Mouse (Mus musculus) midbrain, embryonic 10.5 days (tissue): ENCODE results near the gene Gimap5. TPM values are rescaled to one million over a fixed set of nuclear protein-coding genes. Genes with fewer than 3 reads are reported as not detected.

Experiments
- DNase-seq: peaks from one replicate; pipeline ENCODE4 v3.0.0-alpha.2; 2017; ENCODE audit warnings: low spot score
- H3K27ac ChIP-seq: fragments of 300-500 bp; sonication (generic); replicated peaks from 2 replicates; pipeline ENCODE4 v1.5.1; 2016; ENCODE audit warnings: mild to moderate bottlenecking
- H3K27me3 ChIP-seq: fragments of 300-500 bp; sonication (generic); 2 replicates; pipeline ENCODE4 v1.6.1; 2016; ENCODE audit warnings: low read depth, mild to moderate bottlenecking; ENCODE audit not compliant: poor library complexity, severe bottlenecking
- H3K36me3 ChIP-seq: fragments of 300-500 bp; sonication (generic); 2 replicates; pipeline ENCODE4 v1.6.1; 2016; ENCODE audit warnings: mild to moderate bottlenecking, moderate library complexity
- H3K4me1 ChIP-seq: fragments of 300-500 bp; sonication (generic); 2 replicates; pipeline ENCODE4 v1.6.1; 2016
- H3K4me3 ChIP-seq: fragments of 300-500 bp; sonication (generic); 2 replicates; pipeline ENCODE4 v1.5.1; 2016; ENCODE audit warnings: mild to moderate bottlenecking, moderate library complexity
- H3K9me3 ChIP-seq: fragments of 300-500 bp; sonication (generic); replicated peaks from 2 replicates; pipeline ENCODE4 v1.6.1; 2016; ENCODE audit warnings: mild to moderate bottlenecking
- WGBS: fragments of 180-500 bp; shearing (Covaris S2); methylation state at CpG from one replicate; pipeline ENCODE4 v1.1.7; 2016; 5-methylcytosine and 5-hydroxymethylcytosine counted together
- polyA plus RNA-seq: library from polyadenylated mRNA; unstranded; fragments of >200 nt; fragmentation: Nextera tagmentation; extraction: Ambion mirVana; gene quantifications from 2 replicates; pipeline ENCODE4 v1.2.1, GENCODE M21; 2016

The Gimap5 gene
- polyA plus RNA-seq, 1 experiment from 2014 or later: 0.96 TPM

DNA sequence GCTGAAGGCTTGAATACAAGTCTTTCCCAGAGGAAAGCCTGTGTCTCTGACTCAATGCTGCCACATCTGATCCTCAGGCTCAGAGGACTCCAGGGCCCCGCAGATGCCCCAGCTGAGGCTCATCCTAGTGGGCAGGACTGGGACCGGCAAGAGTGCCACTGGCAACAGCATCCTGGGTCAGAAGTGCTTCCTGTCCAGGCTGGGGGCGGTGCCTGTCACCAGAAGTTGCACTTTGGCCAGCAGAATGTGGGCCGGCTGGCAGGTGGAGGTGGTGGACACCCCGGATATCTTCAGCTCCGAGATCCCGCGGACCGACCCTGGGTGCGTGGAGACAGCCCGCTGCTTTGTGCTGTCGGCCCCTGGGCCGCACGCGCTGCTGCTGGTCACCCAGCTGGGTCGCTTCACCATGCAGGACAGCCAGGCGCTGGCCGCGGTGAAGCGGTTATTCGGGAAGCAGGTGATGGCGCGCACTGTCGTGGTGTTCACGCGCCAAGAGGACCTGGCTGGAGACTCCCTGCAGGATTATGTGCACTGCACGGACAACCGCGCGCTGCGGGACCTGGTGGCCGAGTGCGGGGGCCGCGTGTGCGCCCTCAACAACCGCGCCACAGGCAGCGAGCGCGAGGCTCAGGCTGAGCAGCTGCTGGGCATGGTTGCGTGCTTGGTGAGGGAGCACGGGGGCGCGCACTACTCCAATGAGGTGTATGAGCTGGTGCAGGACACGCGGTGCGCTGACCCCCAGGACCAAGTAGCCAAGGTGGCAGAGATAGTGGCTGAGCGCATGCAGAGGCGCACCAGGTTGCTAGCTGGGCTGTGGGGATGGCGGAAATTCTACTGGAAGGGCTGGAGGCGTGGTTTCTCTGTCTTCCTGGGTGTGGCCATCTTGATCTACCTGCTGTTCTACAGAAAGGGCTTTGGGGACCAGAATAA, 3.3 kb upstream of the Gimap5 start:
- H3K4me1 ChIP-seq: peaks cover 29% of the 10 kb centered on the region
- H3K27ac ChIP-seq: no peak overlapping the region; the same call in 1 of the 2 replicates
- no peaks in the 10 kb centered on the region for H3K9me3 ChIP-seq
- peaks cover 47% of the 10 kb centered on the region for H3K27me3 ChIP-seq
- peak overlapping the region; percentile 57 for H3K4me3 ChIP-seq
- DNase-seq: peak; percentile 39
- WGBS: 2% methylated on average over 52 of the region's 52 CpGs
- no peaks in the 10 kb centered on the region for H3K36me3 ChIP-seq

GRCm38 (mm10) chr6:48745490-48745889, 507 bp upstream of the Gimap5 start:
- Histone ChIP-seq H3K36me3 (no peaks in the 10 kb centered on the region), H3K4me3 (no peak overlapping the region), H3K4me1 (peaks cover 25% of the 10 kb centered on the region), H3K27me3 (peaks cover 44% of the 10 kb centered on the region), H3K27ac (no peak overlapping the region), H3K9me3 (no peaks in the 10 kb centered on the region)
- 62% methylated on average over 2 of the region's 2 CpGs for WGBS
- DNase-seq: no peak

GRCm38 (mm10) chr6:48747091-48747966, 1.3 kb downstream of the Gimap5 start:
- Histone ChIP-seq H3K36me3 (no peaks in the 10 kb centered on the region), H3K4me1 (peaks cover 8% of the 10 kb centered on the region), H3K27ac (no peak overlapping the region), H3K27me3 (peaks cover 31% of the 10 kb centered on the region), H3K4me3 (no peak overlapping the region), H3K9me3 (no peaks in the 10 kb centered on the region)
- no peak for DNase-seq
- 83% methylated on average over 7 of the region's 7 CpGs for WGBS

GRCm38 (mm10) chr6:48763567-48764270, 17.7 kb downstream of the Gimap5 start:
- no peak overlapping the region for H3K4me3 ChIP-seq
- WGBS: 95% methylated on average over 7 of the region's 7 CpGs
- H3K27me3 ChIP-seq: no peaks in the 10 kb centered on the region
- no peak overlapping the region for H3K27ac ChIP-seq
- no peaks in the 10 kb centered on the region; the same call in none of the 2 replicates for H3K9me3 ChIP-seq
- H3K4me1 ChIP-seq: no peaks in the 10 kb centered on the region
- DNase-seq: no peak
- H3K36me3 ChIP-seq: no peaks in the 10 kb centered on the region

DNA sequence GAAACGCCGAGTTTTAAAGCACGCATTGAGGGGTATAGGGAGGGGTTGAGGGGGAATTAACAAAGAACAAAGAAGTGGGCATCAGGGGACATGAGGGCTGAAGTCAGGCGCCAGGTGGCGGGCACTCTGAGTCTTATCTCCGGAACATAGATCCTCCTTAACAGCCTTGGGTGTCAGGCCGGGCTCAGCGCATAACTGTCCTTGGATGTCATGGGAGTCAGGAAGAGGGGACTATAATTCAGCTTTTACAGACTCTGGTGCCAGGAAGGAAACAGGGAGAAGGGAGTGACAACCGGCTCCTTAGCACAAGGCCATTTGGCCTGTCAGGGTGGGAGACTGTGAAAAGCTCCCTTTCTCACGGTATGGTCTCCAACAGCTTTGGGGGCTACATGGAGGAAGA, 18.5 kb downstream of the Gimap5 start:
- Histone ChIP-seq H3K36me3 (no peaks in the 10 kb centered on the region), H3K4me3 (no peak overlapping the region), H3K27me3 (no peaks in the 10 kb centered on the region), H3K4me1 (no peaks in the 10 kb centered on the region), H3K27ac (no peak overlapping the region), H3K9me3 (no peaks in the 10 kb centered on the region; the same call in none of the 2 replicates)
- WGBS: 94% methylated on average over 10 of the region's 10 CpGs
- DNase-seq: no peak

GRCm38 (mm10) chr6:48768178-48768869, 22.3 kb downstream of the Gimap5 start:
- no peak overlapping the region for H3K27ac ChIP-seq
- H3K4me3 ChIP-seq: no peak overlapping the region
- 76% methylated on average over 9 of the region's 9 CpGs for WGBS
- H3K9me3 ChIP-seq: no peaks in the 10 kb centered on the region; the same call in none of the 2 replicates
- no peaks in the 10 kb centered on the region for H3K27me3 ChIP-seq
- H3K4me1 ChIP-seq: 0 out of 2 replicates have a peak, but pooled peaks cover 4% of the 10 kb centered on the region
- no peaks in the 10 kb centered on the region for H3K36me3 ChIP-seq
- DNase-seq: no peak

DNA sequence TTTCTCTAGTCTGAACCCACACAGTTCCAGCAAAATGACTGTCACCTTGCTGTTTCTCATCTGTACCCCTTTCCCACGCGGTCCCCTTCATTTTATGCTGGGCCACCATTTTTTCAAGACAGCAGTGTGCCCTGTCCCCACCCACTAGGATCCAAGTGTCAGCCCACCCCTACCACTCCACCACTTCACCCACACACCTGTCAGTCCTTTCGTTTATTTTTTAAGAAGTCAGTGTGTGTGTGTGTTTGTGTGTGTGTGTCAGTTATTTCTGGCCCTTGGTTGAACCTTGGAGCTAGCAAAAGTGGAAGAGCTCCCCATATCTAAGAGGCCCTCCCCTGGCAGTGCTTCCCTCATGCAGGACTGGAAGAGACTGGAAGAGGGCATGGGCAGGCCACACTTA, 22.9 kb downstream of the Gimap5 start:
- H3K27me3 ChIP-seq: no peaks in the 10 kb centered on the region
- 89% methylated on average over 3 of the region's 3 CpGs for WGBS
- DNase-seq: no peak

GRCm38 (mm10) chr6:48770696-48771095, 24.7 kb downstream of the Gimap5 start, which contains the start of gene Gimap3:
Gene Gimap3 (minus strand): TSS chr6:48770851.
- no peak for DNase-seq
- 87% methylated on average over 3 of the region's 3 CpGs for WGBS
- H3K27ac ChIP-seq: no peak within 1 kb of the TSS
- H3K27me3 ChIP-seq: no peaks in the 10 kb centered on the region
- H3K36me3 ChIP-seq: no peaks in the 10 kb centered on the region
- H3K4me3 ChIP-seq: no peak within 1 kb of the TSS
- H3K4me1 ChIP-seq: 0 out of 2 replicates have a peak, but pooled peaks cover 4% of the 10 kb centered on the region
- H3K9me3 ChIP-seq: no peaks in the 10 kb centered on the region

More for the DNA sequence above, 22.9 kb downstream of the Gimap5 start:
- Histone ChIP-seq H3K27ac (no peak overlapping the region), H3K9me3 (no peaks in the 10 kb centered on the region; the same call in none of the 2 replicates), H3K36me3 (no peaks in the 10 kb centered on the region), H3K4me1 (0 out of 2 replicates have a peak, but pooled peaks cover 4% of the 10 kb centered on the region), H3K4me3 (no peak overlapping the region)

GRCm38 (mm10) chr6:48772030-48772429, 26.0 kb downstream of the Gimap5 start:
- WGBS: 13% methylated on average over 8 of the region's 8 CpGs
- Histone ChIP-seq H3K36me3 (no peaks in the 10 kb centered on the region), H3K27ac (no peak overlapping the region), H3K4me3 (no peak overlapping the region), H3K4me1 (0 out of 2 replicates have a peak, but pooled peaks cover 4% of the 10 kb centered on the region), H3K9me3 (no peaks in the 10 kb centered on the region), H3K27me3 (no peaks in the 10 kb centered on the region)
- peak; percentile 78 for DNase-seq

- no peak for DNase-seq
- WGBS: 93% methylated on average over 1 of the region's 1 CpGs
- H3K27ac ChIP-seq: no peak overlapping the region
These were observed 38.4 kb downstream of the Gimap5 start for GRCm38 (mm10) chr6:48784406-48784805.

GRCm38 (mm10) chr6:48785189-48785588, 39.2 kb downstream of the Gimap5 start:
- WGBS: 90% methylated on average over 1 of the region's 1 CpGs
- Histone ChIP-seq H3K4me3 (no peak overlapping the region), H3K36me3 (no peaks in the 10 kb centered on the region), H3K9me3 (no peaks in the 10 kb centered on the region; the same call in 1 of the 2 replicates), H3K27me3 (no peaks in the 10 kb centered on the region), H3K27ac (no peak overlapping the region), H3K4me1 (no peaks in the 10 kb centered on the region)
- DNase-seq: no peak

More at GRCm38 (mm10) chr6:48784406-48784805, 38.4 kb downstream of the Gimap5 start:
- peaks cover 6% of the 10 kb centered on the region; the same call in 1 of the 2 replicates for H3K9me3 ChIP-seq
- no peaks in the 10 kb centered on the region for H3K36me3 ChIP-seq
- no peaks in the 10 kb centered on the region for H3K4me1 ChIP-seq
- no peaks in the 10 kb centered on the region for H3K27me3 ChIP-seq
- no peak overlapping the region for H3K4me3 ChIP-seq
